Mouse (Mus musculus): Measurements from ENCODE around the gene Vdac1.

- TF ChIP-seq CTCF (IDR thresholded peaks at IDR 0.05; ENCODE audit: control insufficient read depth, insufficient read depth, insufficient read length): peak; percentile 85
- TF ChIP-seq USF1 (IDR thresholded peaks at IDR 0.05; ENCODE audit: low read depth): no peak
- no peak for TF ChIP-seq MYOG (IDR thresholded peaks at IDR 0.05; ENCODE audit: control insufficient read depth, extremely low read depth, insufficient read length)
- TF ChIP-seq CEBPB (IDR thresholded peaks at IDR 0.05; ENCODE audit: low read depth): no peak
- no peak for TF ChIP-seq MAX (IDR thresholded peaks at IDR 0.05)
Observed at GRCm38 (mm10) chr11:52345939-52346634, 14.6 kb upstream of the Vdac1 start.
